Mouse (Mus musculus): Measurements from ENCODE around the gene Hif1an.

The Hif1an gene

DNA sequence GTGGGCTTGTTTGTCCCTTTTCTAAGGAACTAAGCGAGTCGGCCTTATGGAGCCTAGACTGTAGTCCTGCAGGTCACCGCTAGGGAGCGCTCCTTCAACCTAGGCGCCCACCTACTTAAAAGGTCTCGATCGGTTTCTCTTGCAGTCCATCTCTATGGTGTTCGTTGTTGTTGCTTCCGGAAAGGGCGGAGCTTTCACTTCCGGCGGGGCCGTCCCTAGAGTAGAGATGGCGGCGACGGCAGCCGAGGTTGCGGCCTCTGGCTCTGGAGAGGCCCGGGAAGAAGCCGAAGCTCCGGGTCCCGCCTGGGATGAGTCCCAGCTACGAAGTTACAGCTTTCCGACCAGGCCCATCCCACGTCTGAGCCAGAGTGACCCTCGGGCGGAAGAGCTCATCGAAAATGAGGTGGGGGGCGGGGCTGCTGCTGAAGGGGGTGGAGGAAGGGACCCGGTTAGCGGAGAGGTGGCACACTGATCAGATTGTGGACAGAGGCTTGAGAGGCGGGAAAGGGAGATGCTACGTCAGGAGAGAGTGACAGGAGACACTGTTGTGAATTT is at the start of gene Hif1an:
TSS of gene Hif1an (plus strand) at position 199 of the 555 bp plus-strand sequence.
- DNase-seq = peak; percentile 97

DNA sequence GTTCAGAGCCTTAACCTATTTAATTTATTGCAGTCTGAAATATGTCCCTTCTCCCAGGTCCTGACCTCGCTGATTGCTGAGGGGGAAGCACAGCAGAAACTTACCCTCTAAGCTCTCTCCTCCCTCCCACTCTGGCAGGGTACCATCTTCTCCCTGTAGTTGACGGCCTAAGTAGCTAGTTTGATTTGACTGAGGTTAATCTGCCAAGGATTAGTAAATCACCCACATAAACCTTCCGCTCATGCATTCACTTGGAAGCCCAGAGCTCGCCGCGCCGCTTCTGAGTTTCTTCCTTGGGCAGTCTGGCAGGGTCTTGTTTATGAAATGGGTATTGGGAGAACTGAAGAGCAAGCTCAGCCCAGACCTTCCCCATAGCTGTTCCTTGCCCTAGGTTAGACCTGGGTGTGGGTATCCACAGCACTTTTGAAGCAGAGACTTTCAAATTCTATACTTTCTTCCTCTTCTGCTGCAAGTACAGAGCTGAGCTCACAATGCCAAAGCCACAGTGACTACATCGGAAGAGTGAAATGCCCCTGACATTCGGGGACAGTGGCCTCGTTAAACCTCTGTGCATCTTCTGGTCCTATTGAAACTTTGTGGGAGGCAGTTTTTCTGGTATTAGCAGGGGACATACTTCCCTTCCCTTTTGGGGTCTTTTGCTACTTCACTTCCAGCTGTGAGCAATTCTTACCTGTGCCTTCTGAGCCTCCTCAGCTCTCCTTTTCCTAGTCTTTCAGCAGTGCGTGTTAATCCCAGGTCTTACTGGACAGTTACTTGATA is 49.4 kb upstream of the Hif1an start:
- no peak for DNase-seq

DNA sequence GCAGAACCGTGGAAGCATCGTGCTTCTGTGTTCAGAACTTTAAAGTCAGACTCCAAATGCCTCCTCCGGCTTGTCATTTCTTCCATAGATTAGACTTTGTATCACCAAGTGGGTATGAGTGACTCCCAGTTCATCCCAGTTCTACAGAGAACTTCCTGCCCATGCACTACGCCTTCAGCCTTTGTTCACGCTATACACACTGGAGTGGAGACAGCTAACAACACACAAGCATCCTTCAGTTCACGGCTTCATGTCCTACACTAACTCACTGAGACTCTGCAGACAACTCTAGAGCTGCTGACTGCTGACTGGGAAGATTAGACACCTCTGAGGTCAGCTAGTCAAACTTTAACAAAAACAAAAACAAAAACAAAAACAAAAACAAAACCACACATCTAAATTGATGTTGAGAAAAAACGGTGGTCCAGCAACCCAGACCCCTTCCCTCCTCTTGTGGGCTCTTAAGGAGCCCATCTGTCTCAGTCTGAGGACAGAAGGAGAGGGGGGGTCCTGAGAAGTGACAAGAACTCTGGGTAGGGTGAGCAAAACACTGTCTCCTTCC is 48.6 kb upstream of the Hif1an start:
- DNase-seq = no peak

DNA sequence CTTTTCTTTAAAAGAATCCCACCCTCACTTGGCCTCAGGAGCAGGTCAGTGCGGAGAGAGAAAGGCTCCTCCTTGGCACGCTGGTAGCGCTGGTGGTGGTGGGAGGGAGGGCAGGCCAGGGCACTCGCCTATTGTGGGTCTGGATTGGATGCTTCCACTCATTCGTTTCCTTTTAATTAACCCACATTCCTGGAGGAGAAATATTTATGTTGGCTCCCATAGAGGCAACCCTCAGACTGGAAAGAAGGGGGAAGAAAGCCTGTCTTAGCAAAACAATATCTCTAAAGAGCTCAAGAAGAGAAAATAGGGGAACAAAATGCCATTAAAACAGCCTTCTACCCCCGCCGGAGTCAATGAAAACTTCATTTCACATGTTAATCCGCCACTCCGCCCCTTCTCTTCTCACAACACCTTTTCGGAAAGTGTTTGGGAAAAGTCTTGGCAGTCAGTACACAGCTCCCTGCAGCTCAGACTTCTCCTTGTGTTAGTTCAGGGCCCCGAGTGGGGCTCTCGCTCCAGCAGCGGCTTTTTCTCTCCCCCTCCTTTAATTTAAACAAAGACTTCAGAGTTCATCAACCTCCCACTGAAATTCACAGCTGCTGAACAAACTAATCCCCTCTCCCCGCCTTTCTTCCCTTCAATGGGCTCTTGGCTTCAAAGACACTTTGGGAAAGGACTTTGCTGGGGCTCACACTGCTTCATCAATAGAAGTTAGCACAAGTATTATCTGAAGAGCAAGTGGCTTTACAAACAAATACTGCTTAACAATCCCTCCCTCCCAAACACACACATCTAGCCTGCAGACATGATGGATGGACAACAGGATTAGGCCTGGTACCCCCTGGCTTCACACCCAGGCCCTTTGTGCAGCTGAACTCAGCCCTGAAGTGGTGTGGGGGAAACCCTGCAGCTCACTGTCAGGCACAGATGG is 47.9 kb upstream of the Hif1an start:
- DNase-seq = peak; percentile 43

DNA sequence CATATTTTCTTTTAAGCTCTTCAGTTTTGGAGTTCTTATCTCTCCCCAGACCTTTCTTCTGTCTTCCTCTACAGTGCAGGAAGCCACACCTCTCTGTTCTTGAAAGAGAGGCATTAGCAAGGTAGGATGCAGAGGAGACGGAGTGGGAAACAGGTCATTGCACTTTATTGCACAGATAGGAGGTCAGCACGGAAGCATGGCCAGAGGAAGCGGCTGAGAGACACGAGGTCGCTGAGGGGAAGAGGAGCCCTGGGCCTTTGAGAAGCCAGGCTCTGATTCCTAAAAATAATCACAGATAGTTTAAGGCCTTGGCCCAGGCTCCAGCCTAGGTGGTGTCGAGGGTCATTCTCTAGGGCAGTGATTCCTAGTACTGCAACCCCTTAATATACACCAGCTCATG is 46.9 kb upstream of the Hif1an start:
- no peak for DNase-seq

DNA sequence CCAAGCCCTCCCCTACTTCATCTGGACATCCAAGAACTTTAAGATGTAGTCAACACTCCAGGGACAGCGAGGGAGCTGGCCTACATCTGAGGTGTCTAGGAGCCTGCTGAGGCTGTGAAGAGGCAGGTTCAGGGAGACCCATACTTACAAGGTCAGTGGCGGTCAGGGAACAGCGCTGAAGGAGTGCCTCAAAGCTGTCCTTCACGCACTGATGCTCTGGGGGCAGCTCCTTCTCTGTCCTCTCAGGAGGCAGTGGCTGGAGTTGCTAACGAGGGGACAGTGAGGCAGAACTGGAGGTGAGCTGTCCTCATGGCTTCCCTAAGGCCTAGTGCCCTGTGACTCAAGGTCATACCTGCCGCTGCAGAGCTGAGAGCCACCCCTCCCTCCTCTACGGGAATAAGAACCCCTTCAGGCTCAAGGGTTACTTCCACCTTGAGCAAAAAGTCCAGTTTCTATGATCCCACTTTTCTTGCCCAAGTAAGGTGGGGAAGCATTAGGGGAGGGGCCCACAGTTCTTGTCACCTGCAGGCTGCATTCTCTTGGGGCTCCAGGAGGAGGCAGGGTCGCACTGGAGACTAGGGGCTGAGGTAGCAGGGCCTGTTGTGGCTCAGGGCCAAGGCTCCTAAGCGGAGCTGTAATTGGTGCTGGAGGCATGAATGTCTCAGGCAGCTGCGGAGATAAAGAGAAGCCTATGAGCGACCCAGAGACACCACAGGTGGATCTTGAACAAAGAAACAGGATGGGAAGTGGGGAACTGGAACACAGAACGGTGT is 44.5 kb upstream of the Hif1an start:
- peak; percentile 46 for DNase-seq

DNA sequence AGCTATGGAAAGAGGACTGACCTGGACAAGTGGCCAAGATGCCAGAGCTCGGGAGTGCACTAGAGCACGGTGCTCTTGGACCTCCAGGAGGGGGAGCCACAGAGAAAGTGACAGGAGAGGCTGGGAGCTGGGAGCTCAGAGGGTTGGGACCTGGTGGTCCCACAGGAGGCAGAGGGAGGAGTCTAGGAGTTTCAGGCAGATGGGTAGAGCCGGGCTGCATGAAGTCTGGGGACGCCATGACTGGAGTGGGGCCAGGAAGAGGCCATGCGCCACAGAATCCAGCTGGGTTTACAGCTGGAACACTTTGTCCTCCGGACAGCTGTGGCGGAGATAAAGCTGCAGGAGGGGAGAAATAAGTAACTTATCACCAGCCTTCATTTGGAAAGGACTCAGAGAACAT is 43.5 kb upstream of the Hif1an start:
- DNase-seq = peak; percentile 78

DNA sequence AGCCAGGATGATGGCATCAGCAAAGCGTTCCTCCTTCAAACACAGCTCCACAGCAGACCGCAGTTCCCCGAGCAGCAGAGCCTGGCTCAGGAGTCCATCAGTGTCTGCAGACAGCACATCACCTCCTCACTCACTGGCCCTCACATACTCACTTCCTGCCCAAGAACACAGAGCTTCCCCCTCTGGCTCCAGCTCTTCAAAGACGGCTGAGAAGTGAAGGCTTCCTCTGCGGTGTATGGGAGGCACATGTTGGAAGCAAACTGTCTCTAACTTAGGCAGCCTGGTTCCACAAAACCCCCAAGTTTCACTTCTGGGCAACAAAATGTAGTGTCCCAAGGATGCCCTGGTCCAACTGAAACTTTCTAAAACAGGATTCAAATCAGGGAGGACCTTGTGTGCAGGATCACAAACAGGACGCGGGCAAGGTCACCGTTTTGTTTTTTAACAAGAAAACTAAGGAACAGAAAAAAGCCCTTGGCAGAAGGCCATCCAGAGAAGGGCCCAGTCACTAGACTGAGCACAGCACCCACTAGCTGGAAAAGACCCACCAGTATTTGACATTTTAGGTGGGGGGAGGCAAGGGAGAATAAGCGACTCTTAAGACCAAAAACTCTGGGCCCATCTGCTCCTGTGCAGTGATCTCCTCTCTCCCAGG is 37.0 kb upstream of the Hif1an start:
- no peak for DNase-seq

DNA sequence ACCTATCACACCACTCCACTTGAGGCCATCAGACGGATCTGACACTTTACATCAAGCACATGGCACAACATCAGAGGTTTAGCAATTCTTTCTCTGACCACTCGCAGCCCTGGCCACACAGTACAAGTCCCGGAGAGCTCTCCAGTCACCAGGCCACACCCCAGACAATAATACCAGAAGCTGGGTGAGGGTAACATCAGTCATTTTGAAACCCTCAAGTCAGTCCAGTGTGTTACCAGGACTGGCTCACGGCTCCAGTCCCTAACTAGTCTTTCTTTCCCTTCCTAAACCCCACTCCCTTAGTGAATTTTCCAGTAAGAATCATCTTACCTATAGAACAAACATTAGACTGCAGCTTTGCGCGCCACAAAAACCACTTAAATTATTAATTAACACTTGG is 32.6 kb upstream of the Hif1an start:
- no peak for DNase-seq

DNA sequence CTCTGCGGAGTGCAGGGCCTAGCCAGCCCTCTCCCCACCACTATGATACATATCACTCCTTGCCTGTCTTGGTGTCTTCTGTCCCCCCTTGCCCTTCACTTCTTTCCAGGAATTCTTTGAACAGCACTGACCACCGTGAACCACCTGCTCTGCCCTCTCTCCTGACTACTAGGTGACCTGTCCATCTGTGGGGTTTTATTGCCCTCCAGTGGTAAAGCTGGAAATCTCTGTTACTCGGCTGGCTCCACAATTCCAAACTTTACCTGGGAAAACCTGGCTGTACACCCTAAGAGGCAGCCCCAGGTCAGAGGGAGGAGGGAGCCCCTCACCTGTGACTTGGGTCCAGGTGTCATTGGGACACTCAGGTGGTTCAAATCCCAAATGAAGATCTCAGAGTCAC is 27.3 kb upstream of the Hif1an start:
- peak; percentile 27 for DNase-seq

DNA sequence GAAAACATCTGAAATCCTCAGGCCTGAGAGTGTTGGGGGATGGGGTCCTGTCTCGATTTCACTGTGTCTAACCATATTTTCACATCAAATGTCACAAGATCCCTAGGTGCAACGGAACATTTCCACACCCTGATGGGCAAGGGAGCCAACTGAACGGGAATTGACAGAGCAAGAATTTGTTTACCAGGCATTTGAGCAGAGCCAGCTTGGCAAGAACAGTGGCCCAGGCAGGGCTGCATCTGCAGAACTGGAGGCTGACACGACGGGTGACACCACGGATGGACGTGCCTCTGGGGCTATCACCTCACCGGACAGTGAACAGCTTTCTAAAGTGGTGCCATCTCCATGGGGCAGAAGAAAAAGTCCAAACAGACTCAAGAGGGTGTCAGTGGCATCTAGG is 25.2 kb upstream of the Hif1an start:
- DNase-seq = no peak

DNA sequence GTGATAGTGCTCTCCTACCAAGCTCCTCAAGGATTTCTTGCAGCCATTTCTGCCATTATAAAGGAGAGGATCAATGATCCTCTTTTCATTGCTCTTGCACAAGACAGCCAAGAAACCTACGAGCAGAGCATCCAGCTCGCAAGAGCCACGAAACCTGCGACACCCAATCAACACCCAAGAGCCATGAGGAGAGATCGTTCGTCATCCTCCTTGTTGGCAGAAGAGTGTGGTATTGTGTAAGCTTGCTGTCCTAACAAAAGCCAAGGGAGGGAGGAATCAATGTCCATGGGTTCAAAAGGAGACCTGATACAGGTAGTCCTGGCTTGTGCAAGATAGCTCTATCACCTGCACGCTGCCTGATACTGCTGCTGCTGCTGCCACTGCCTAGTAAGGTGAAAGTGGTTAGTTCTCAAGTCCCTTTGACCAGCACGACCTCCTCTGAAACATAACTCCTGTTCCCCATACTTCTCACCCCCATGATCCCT is 19.9 kb upstream of the Hif1an start:
- DNase-seq = no peak

DNA sequence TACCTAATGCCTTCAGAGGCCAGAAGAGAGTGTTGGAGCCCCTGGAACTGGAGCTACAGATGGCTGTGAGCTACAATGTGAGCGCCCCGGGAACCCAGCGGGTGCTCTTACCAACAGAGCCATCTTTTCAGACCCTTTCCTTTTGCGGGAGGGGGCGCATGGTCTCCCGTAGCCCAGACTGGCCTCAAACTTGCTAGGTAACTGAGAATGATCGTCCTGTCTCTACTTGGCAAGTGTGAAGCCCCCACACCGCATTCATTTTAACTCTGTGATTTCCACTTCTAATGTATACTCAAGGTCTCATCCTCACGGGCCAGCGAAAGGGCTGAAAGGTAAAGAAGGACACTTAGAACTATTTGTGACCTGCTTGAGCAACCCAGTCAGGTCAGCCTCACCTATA is 18.3 kb upstream of the Hif1an start:
- DNase-seq = no peak

DNA sequence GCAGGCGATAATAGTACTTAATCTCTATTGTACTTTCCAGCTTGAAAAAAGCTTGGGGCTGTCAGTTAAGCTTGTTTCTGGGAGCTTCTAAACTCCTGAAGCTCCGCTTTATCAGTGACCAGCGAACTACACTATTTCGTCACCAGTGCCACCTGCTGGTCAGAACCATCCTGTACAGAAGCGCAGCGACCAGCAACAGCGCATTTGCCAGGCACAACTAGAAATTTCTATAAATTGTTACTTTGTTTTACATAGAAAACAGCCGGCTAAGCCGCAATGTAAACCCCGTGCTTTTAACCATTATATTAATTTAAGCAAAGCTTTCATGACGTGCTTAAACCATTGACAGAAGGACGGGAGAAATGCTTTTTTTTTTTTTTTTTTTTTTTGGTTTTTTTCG is 17.9 kb upstream of the Hif1an start:
- DNase-seq = peak; percentile 84

DNA sequence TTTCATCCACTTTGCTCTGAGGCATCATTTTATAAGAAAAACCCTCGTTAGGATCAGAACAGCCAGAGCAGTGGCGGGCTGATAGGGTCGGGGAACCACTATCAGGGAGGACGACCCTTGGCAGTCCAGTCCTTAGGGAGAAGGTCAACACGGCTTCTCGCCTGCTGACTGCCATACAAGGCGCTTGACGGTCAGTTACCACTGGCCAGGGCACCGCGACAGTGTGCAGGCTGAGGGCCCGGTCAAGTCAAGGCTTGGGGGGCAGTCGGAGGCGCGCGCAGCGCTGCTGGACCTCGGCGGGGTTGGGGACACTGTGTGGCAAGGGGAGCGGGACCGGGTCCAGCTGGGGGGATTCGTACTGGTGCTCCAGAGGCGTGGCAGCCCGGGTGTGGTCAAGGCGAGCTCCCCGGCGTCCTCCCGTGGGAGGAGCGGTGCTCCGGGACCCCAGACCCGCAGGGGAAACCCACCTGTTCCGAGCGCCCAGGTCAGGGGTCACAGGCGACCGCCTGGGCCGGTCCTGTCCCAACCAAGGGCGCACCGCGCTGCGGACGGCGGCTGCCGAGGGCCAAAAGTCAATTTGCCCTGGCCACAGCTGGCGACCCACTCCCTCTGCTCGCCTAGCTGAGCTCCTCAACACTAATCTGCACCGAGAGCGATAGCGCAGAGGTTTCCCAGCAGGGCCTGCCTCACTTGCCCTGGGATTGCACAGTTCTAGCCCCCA is 17.2 kb upstream of the Hif1an start, which contains the start of gene Sec31b:
TSS of gene Sec31b (minus strand) at position 544 of the 721 bp plus-strand sequence.
- DNase-seq = peak; percentile 59

DNA sequence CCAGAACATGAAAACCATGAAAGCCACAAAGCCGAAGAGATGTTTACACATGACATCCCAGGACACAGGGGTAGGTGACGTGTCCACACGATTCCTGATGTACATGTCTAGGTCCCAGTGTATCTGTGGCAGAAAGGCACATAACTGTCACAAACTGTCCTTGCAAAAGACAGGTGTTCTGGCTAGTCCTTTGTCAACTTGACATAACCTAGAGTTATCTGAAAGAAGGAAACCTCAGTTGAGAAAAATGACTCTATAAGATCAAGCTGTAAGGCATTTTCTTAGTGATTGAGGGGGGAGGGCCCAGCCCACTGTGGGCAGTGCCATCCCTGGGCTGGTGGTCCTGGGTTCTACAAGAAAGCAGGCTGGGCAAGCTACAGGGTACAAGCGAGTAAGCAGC is 9.9 kb upstream of the Hif1an start, which contains the start of gene Gm20538:
TSS of gene Gm20538 (minus strand) at position 101 of the 400 bp plus-strand sequence.
- DNase-seq = no peak

DNA sequence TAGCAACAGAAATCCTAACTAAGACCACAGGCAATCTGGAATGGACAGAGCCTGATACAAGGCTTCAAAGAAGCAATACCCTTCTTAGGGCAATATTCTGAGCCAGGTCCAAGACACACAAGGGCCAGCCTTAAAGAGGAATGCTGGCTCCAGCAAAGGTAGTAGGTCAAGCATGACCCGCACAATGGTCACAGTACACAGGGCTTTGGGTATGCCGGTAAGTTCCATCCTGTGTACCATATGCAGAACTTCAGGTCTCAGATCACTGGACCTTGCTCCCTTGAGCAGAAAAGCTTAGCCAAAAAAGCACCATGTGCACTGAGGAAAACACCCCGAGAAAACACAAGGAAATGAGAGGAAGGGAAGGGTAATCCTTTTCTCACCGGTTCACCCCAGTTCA is 9.4 kb upstream of the Hif1an start:
- DNase-seq = no peak

DNA sequence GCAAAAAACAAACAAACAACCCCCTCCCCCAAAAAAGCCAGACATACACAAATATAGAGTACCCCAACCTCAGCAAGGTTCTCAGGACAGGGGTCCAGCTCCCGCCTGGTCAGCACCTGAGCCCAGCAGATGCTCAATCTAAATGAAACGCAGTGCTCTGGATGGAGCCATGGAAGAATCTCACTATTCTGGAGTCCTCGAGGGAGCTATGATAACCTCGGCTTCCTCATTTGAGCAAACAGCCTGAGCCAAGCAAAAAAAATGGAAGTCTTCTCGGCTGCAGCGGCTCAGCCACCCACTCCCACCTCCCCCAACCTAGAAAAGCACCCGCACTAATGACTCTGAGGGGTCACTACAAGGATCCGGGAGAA is 8.2 kb upstream of the Hif1an start:
- no peak for DNase-seq

DNA sequence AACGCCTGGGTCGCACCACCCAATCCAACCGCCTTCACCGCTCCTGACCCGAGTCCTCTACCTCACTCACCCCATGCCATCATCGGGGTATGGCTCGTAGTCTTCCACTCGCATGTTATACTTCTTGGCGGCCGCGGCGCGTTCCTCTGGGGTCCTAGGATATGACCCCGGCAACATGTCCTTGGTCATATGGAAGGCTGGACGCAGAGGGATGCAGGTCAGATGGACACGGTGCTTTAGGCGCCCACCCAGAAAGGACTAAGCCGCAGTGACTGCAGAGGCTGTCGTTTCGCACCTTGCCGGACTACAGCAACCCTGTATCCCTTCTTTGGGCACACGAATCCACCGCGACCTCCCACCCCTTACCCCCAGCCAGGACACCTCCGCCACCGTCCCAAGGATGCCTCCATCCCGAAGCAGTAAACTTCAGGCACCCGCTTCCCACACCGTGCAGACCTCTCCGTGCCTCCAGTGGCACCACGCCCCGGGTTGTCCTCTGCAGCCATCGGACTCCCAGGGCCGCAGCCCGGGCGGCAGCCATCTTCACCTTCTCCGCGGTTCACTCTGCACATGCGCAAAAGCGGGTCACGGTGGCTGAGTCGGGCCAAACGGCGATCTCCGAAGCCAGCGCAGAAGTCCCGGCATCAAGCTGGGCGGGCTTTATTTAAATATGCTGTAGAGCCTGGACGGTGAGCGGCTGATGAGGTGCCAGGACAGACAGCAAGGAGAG is 7.6 kb upstream of the Hif1an start, which contains the start of gene Ndufb8:
TSS of gene Ndufb8 (minus strand) at position 580 of the 730 bp plus-strand sequence.
- DNase-seq = peak; percentile 98

DNA sequence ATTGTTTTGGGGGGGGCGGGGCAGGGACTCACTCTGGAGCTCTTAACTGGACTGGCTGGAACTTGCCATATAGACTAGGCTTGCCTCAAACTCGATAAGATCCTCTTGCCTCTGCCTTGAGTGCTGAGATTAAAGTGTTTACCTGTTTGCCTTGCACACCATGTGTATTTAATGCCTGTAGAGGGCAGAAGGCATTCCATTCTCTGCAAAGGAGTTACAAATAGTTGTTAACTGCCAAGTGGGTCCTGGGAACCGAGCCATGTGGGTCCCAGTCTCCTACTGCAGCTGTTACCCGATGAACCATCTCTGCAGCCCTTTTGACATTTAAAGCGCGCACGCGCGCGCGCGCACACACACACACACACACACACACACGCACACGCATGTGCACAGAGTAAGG is 1.4 kb downstream of the Hif1an start:
- DNase-seq = peak; percentile 30
